Mouse (Mus musculus) heart, postnatal 0 days (tissue): Measurements from ENCODE around the gene Rims1.

Experiments used
- CTCF ChIP-seq: IDR thresholded peaks from 2 replicates; pipeline ENCODE4 v1.5.1; 2016; ENCODE audit warnings: antibody characterized with exemption, control low read depth, low read depth
- EP300 ChIP-seq: IDR thresholded peaks from 2 replicates; pipeline ENCODE4 v1.6.1; 2016; ENCODE audit warnings: antibody characterized with exemption, low read depth

GRCm38 (mm10) chr1:22515103-22515502 is 290.7 kb downstream of the Rims1 start:
- no peak for TF ChIP-seq CTCF
- no peak for TF ChIP-seq EP300
